Mouse (Mus musculus) olfactory bulb, adult 2 months (tissue): ENCODE measurements around the gene St3gal3.

Experiments
- CTCF ChIP-seq: fragments of 200-500 bp; IDR thresholded peaks from 2 replicates; pipeline ENCODE4 v1.5.1; 2012; ENCODE audit warnings: low read depth, mild to moderate bottlenecking, low read length, moderate library complexity; ENCODE audit not compliant: insufficient read depth
- POLR2A ChIP-seq: fragments of 200-500 bp; IDR thresholded peaks from 2 replicates; pipeline ENCODE4 v1.6.1; 2012; ENCODE audit warnings: mild to moderate bottlenecking, low read depth, low read length, moderate library complexity; ENCODE audit not compliant: insufficient read depth

- no peak for TF ChIP-seq POLR2A
- TF ChIP-seq CTCF: no peak
Measured at GRCm38 (mm10) chr4:118037406-118037805, 97.3 kb downstream of the St3gal3 start.
